In the genomic region with DNA sequence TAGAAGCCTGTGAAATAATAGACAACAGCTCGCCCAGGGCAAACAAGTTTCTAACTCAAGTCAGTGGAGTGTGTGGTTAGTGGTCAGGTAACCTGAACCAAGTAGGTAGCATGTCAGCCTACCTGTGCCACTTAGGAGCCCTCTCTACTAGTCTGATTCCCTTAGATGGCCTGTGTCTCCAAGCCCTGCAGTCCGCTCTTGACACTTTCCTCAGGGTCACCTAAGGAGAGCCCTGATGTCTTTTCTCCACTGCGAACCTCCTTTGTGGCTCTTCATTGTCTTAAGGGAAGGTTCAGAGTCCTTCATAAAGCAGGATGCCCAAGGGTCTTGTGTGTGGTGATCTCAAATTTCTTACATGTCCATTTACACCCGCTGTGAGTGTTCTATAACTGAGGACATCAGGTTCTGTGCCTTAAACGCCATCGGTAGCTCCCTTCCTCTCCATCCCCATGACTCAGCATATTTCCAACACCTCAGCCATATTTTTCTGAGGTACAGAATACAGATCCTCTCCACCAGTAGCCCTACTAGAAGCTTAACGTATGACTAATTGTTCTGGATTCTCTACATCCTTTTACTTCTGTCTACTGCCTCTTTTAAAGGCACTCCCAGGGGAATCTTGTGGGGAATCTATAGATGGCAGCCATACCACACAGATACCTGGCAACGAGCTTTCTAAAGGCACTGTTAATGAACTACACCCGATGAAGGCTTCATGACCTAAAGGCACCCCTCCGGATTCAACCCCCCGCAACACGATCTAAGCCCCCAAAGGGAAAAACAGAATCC, we compare ENCODE assay signal across 8 mouse cellular contexts. TPM values are rescaled to one million over a fixed set of nuclear protein-coding genes. Genes with fewer than 3 reads are reported as not detected.
A peak's percentile ranks its signal among the peaks of the same experiment; 100 is the strongest.
DNase-seq lines count a peak whose midpoint lies in the region; ATAC-seq and TF ChIP-seq lines count a peak whose summit lies in the region.

No protein-coding gene starts in this region.

- no peak for TF ChIP-seq CTCF in liver, postnatal 0 days (IDR thresholded peaks at IDR 0.05; ENCODE audit: low read depth)

- ATAC-seq in heart, embryonic 14.5 days (ENCODE audit: insufficient number of reproducible peaks, insufficient read depth, low FRiP score, low read depth): no peak
- ATAC-seq in liver, postnatal 0 days: no peak

- DNase-seq in heart, adult 8-10 months (ENCODE audit: low spot score): peak; percentile 17
- no peak for DNase-seq in heart, postnatal 4 days
- DNase-seq in ES-E14 (ENCODE audit: low read depth, low spot score): no peak
- DNase-seq in liver, postnatal 0 days: no peak
- no peak for DNase-seq in thymus, postnatal 10 days (ENCODE audit: low spot score in 2 of 2)
- DNase-seq in layer of hippocampus, postnatal 36 days: no peak
- no peak for DNase-seq in adipocyte (ENCODE audit: low spot score)

- TF ChIP-seq EP300 in liver, postnatal 0 days (IDR thresholded peaks at IDR 0.05; ENCODE audit: low read depth): no peak

- in situ Hi-C loops in ES-E14 (cut with MboI; ENCODE audit: low sequenced_read_pairs in 2 of 2, unreplicated experiment in 2 of 2): loop anchor here in 1 of 2 experiments (10.0 kb wide), 1 partner anchor 142 kb away; no protein-coding TSS in a partner anchor

- peak overlapping the region; percentile 95 for H3K27ac ChIP-seq in ES-E14 (ENCODE audit: insufficient read depth, low read depth, low read length, poor library complexity, severe bottlenecking)
- peak overlapping the region; percentile 97 to 100 for H3K27ac ChIP-seq in heart, embryonic 14.5 days (replicated peaks in 1 of 2; ENCODE audit: control insufficient read depth in 1 of 2, insufficient read depth in 1 of 2, low read depth in 2 of 2, low read length in 2 of 2)
- H3K27ac ChIP-seq in liver, postnatal 0 days (ENCODE audit: low read depth): peak overlapping the region; percentile 96

- H3K4me1 ChIP-seq in ES-E14 (ENCODE audit: control insufficient read depth in 2 of 2, insufficient read depth in 2 of 2, low read length in 2 of 2, poor library complexity in 1 of 2): peaks cover 15 to 30% of the 10 kb centered on the region in 2 experiments
- peaks cover 43 to 52% of the 10 kb centered on the region in 2 experiments for H3K4me1 ChIP-seq in heart, embryonic 14.5 days (ENCODE audit: control insufficient read depth in 2 of 2, insufficient read depth in 2 of 2, low read length in 2 of 2)
- H3K4me1 ChIP-seq in liver, postnatal 0 days (ENCODE audit: insufficient read depth): peaks cover 17% of the 10 kb centered on the region

- H3K27me3 ChIP-seq in heart, embryonic 14.5 days (ENCODE audit: control insufficient read depth, insufficient read depth, low read length): no peaks in the 10 kb centered on the region
- H3K27me3 ChIP-seq in liver, postnatal 0 days (ENCODE audit: insufficient read depth, low read length): peaks cover 44% of the 10 kb centered on the region

- WGBS in heart, embryonic 14.5 days: 21% methylated on average over 12 of the region's 12 CpGs
- WGBS in liver, postnatal 0 days (ENCODE audit: insufficient replicate concordance): 19% methylated on average over 12 of the region's 12 CpGs

- H3K9me3 ChIP-seq in ES-E14 (ENCODE audit: control insufficient read depth, insufficient read depth, low read depth, low read length): no peaks in the 10 kb centered on the region
- H3K9me3 ChIP-seq in heart, embryonic 14.5 days (ENCODE audit: control insufficient read depth, low read length): no peaks in the 10 kb centered on the region
- H3K9me3 ChIP-seq in liver, postnatal 0 days (ENCODE audit: low read length): no peaks in the 10 kb centered on the region

- peaks cover 3% of the 10 kb centered on the region for H3K36me3 ChIP-seq in ES-E14 (ENCODE audit: control insufficient read depth, insufficient read depth, low read length, poor library complexity, severe bottlenecking)
- H3K36me3 ChIP-seq in heart, embryonic 14.5 days (ENCODE audit: control insufficient read depth, insufficient read depth, low read length): no peaks in the 10 kb centered on the region
- no peaks in the 10 kb centered on the region for H3K36me3 ChIP-seq in liver, postnatal 0 days (replicated peaks; ENCODE audit: insufficient read depth, low read length)

- H3K9ac ChIP-seq in ES-E14 (ENCODE audit: insufficient read depth, low read depth, low read length, poor library complexity, severe bottlenecking): peak overlapping the region; percentile 97
- peak overlapping the region; percentile 88 for H3K9ac ChIP-seq in heart, embryonic 14.5 days (ENCODE audit: low read length)
- H3K9ac ChIP-seq in liver, postnatal 0 days (replicated peaks): peak overlapping the region; percentile 72; the same call in 1 of the 2 replicates

- peak overlapping the region; percentile 68 to 80 for H3K4me3 ChIP-seq in ES-E14 (ENCODE audit: insufficient read depth in 1 of 2, low read depth in 1 of 2, low read length in 2 of 2, poor library complexity in 1 of 2, severe bottlenecking in 1 of 2)
- peak overlapping the region; percentile 63 to 77 for H3K4me3 ChIP-seq in heart, embryonic 14.5 days (ENCODE audit: control insufficient read depth in 1 of 2, insufficient read depth in 1 of 2, low read depth in 1 of 2, low read length in 2 of 2)
- peak overlapping the region; percentile 44 for H3K4me3 ChIP-seq in liver, postnatal 0 days (ENCODE audit: low read depth, low read length)

- H3K4me2 ChIP-seq in heart, embryonic 14.5 days (ENCODE audit: low read length): peak overlapping the region; percentile 86
- peak overlapping the region; percentile 72 for H3K4me2 ChIP-seq in liver, postnatal 0 days (ENCODE audit: low read depth, low read length)

TF ChIP-seq in ES-E14, 5 proteins besides CTCF, POLR2A, EP300 and RAD21:
- TF ChIP-seq MAFK (IDR thresholded peaks at IDR 0.05; ENCODE audit: insufficient read depth, low read depth, low read length): peak; percentile 96
- no peak for TF ChIP-seq HCFC1 (IDR thresholded peaks at IDR 0.05; ENCODE audit: borderline replicate concordance, insufficient read depth, low read length)

RNA-seq across cellular contexts. Expression of a gene that starts 1.7 kb away (rescaled TPM):
- 10 to 100 TPM; 17.9 to 29.6 (median 23.7) TPM for total RNA-seq in heart, adult 8-10 months (2022)
- total RNA-seq in heart, postnatal 4 days (2021): 10 to 100 TPM; 44.5 to 54.4 TPM
- 17.5 and 19.3 TPM in 2 replicates for total RNA-seq in ES-E14 (2012; rRNA removed)
- polyA plus RNA-seq in heart, embryonic 14.5 days (2014; fragmentation: Nextera tagmentation; extraction: Ambion mirVana): 23.1 and 25.4 TPM in 2 replicates
- polyA plus RNA-seq in liver, postnatal 0 days (2015; fragmentation: Nextera tagmentation; extraction: Ambion mirVana): 14.3 and 20.1 TPM in 2 replicates
- total RNA-seq in layer of hippocampus, postnatal 36 days (2021): 10 to 100 TPM; 18.9 to 23.3 TPM
